Mouse (Mus musculus) NIH3T3 (cell line): Measurements from ENCODE around the gene Zswim8.

Experiments
- DNase-seq: peaks from one replicate; pipeline ENCODE4 v3.0.0-alpha.2; 2012; ENCODE audit warnings: low read depth

Zswim8 gene

GRCm38 (mm10) chr14:20733041-20733951 lies 25.9 kb downstream of the Zswim8 start:
- peak; percentile 61 for DNase-seq

GRCm38 (mm10) chr14:20733952-20734774 lies 26.8 kb downstream of the Zswim8 start, which contains the start of gene Ndst2:
Ndst2 (minus strand) TSS chr14:20734562.
- peak; percentile 94 for DNase-seq

DNA sequence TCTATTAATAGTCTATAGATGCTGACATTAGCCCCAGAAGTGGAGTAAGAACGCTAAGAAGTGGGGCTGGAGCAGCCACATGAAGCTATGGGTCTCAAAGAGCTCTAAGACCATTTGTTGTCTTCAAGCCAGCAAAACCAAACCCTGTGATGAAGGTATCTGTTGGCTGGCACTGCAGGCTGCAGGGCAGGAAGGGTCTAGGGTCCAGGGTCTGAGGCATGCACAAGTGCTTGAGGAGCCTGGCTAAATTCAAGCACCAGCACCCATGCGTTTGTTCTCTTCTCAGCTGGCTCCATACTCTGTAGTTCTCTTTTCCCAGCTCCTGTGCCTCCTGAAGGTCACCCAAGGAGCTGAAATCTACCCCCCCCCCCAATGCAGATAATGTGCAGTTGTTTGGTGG lies 27.7 kb downstream of the Zswim8 start:
- no peak for DNase-seq

- DNase-seq = no peak
These were observed 28.6 kb downstream of the Zswim8 start for GRCm38 (mm10) chr14:20735892-20736390.

DNA sequence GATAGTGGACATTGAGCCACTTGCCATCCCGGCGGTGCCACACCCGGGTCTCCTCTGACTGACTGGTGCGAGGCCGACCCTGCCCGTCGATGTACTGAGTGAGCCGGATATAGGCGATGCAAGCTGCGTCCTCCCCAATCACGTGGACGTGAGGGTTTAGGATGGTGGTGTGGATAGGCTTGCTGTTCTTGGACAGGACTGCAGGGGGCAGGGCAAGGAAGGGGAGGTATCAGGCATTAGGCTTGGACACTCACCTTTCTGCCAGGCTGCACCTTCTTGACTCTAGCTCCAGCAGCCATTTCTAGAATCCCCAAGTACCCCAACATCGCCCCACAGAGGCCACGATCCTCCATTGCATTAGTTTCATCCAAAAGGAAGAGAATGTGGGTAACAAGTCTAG lies 30.0 kb downstream of the Zswim8 start:
- peak; percentile 55 for DNase-seq

- DNase-seq = no peak
These were observed 31.2 kb downstream of the Zswim8 start for GRCm38 (mm10) chr14:20738511-20738910.

- DNase-seq = no peak
These were observed 33.9 kb downstream of the Zswim8 start for GRCm38 (mm10) chr14:20741301-20741700.

DNA sequence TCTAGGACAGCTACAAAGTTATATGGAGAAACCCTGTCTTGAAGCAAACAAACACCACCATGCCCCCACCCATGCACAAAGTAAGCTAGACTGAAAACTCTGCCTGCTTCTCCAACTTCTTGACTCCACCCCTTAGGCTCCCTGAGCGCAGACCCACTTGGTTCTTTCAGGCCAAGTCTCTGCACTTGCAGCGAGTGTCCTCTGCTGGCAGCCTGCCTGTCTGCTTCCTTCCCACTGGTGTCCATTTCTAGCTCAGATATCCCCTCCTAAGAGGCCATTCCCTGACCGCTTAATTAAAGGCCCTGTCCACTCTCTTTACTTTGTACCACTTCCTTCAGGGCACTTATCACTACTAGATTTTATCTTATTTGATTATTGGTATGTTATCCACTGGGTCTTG lies 36.3 kb downstream of the Zswim8 start:
- no peak for DNase-seq

DNA sequence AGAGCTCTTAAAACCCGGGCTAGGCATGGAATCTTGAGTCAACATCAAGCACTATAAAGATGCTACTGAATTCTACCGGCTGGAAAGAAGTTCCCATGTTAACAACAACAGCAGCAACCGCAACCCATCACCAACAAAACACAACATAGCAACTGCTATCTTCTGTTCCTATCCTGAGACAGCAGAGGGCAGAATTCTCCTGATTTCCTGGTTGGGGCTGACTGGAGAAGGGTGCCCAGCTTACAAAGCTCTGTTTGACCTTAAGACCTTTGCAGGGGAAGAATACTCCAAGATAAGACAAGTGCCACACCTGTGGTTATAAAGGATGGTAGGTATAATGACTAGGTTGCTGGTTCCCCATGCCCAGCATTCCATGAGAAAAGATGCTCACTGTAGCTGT lies 39.6 kb downstream of the Zswim8 start:
- DNase-seq = no peak

DNA sequence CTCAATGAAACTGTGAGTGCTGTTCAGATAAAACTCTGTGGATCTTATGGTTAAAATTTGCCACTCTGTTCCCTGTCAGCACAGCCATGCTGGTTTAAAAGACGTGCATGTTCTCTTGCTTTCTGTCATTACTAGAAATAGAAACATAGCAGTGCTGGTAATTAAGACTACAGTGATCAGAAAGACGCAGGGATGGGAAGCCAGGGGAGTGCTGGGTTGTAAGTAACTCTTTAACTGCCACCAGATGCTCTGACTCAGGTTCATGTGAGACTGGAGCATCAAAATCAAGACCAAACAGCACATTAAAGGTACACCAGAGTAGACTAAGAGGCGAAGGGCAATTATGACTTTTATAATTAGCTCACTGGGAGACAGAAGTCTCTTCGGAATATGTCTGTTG lies 41.0 kb downstream of the Zswim8 start:
- DNase-seq = no peak

GRCm38 (mm10) chr14:20749494-20750051 lies 42.2 kb downstream of the Zswim8 start:
- DNase-seq = no peak

DNA sequence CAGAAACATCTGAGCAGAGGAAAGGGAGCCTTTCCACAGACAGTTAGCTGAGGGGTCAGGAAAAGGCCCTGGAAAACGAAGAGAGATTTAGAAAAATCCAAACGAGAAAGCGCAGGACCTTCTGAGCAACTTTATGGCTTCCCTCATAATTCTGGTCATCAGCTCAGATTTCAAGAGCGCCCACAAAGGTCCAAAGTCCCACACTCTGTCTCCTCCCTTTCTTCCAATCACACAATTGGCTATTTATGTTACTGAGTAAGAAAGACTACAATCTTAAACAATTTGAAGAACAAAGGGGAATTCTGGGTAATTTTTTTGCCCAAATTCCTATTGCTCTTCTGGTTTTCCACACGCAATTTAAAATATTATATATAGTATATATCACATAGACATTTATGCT lies 43.2 kb downstream of the Zswim8 start:
- no peak for DNase-seq

GRCm38 (mm10) chr14:20753792-20754191 lies 46.4 kb downstream of the Zswim8 start:
- DNase-seq = no peak

- no peak for DNase-seq
These were observed 50.1 kb downstream of the Zswim8 start for GRCm38 (mm10) chr14:20757370-20757907.

- DNase-seq = no peak
These were observed 51.5 kb downstream of the Zswim8 start for GRCm38 (mm10) chr14:20758768-20759435.

GRCm38 (mm10) chr14:20764942-20765341 lies 57.6 kb downstream of the Zswim8 start:
- no peak for DNase-seq

GRCm38 (mm10) chr14:20765642-20766258 lies 58.4 kb downstream of the Zswim8 start:
- peak; percentile 98 for DNase-seq

DNA sequence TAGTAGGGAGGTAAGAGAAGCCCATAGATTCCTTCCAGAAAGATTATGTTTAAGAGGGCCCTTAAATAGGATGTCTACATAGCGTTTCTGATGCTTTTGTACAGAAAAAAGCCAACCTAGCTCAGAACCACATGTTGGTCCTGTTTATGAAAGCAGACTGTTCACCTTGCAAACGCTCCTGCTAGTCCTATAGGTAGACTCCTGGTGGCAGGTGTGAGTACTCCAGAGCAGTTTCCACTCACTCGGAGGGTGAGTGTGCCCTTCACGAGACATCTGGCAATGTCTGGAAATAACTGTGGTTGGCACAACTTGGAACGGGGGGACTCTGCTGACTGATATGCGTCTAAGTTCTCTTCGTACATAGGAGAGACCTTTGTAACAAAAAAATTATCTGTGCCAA lies 60.6 kb downstream of the Zswim8 start:
- DNase-seq = no peak

- DNase-seq = peak; percentile 90
These were observed 61.2 kb downstream of the Zswim8 start for GRCm38 (mm10) chr14:20768581-20768980.

- peak; percentile 17 for DNase-seq
These were observed 64.6 kb downstream of the Zswim8 start for GRCm38 (mm10) chr14:20771941-20772340.

GRCm38 (mm10) chr14:20772808-20773207 lies 65.5 kb downstream of the Zswim8 start:
- DNase-seq = no peak
